Mouse (Mus musculus): ENCODE data around the gene Gnl1. TPM values are rescaled to one million over a fixed set of nuclear protein-coding genes. Genes with fewer than 3 reads are reported as not detected.
A peak's percentile ranks its signal among the peaks of the same experiment; 100 is the strongest.
"Not testable (repeated sequence)": the region's sequence is repeated elsewhere in the genome, so short reads cannot be mapped to it uniquely, and the experiment has no call there.

Gnl1 gene
- polyA plus RNA-seq, 1 experiment from 2014 or later, result 54.9 TPM

DNA sequence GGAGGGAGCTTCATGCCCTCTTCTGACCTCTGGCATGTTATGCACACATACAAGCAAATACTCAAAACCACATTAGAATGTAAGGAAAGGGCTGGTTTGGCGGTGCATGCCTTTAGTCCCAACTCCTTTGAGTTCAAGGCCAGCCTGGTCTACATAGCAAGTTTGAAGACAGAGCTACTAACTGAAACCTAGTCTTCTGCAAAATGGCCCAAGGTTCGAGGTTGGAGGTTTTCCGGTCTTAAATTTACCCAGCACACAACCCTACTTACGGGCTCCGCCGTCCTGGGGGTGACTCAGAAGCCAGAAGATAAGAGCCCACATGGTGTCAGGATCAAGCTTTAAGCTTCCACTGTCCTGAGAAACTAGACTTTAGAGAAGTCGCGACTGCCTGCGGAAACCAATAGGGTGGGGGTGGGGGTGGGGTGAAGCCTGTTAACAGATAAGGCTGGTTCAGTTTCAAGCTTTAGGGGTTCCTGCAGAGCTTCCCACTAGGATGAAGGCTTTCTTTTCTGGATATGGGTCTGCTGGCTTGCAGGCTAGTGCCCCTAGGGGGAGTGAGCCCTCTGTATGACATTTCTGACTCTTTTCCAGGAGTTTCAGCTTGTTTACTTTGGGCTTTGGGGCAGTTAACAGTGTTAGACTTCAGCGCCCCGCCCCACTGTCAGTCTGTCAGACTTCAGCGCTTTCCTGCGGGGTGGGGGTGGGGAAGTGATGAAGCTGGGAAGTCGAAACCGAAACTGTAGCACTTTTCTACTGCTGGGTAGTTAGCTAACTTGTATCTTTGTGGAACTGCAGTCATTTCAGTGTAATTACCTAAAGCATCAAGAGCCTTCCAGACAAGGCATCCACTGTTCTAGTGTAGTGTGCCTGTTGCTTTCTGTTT, 40.8 kb downstream of the Gnl1 start, which contains the start of gene H2-T24:
H2-T24 (minus strand) TSS at position 370 of the 883 bp plus-strand sequence.
- Histone ChIP-seq H3K27me3 (no peaks in the 10 kb centered on the region), H3K4me2 (replicated peaks) (peak within 1 kb of the TSS; percentile 12; the same call in 1 of the 2 replicates), H3K4me1 (peaks cover 4% of the 10 kb centered on the region; the same call in 1 of the 2 replicates), H3K9ac (no peak within 1 kb of the TSS), H3K36me3 (peaks cover 4% of the 10 kb centered on the region; the same call in 1 of the 2 replicates), H3K4me3 (no peak within 1 kb of the TSS), H3K27ac (no peak within 1 kb of the TSS), H3K9me3 (replicated peaks) (no peaks in the 10 kb centered on the region)
- no peak for ATAC-seq (ENCODE audit: low FRiP score)
- 44% methylated on average over 15 of the region's 15 CpGs for WGBS

DNA sequence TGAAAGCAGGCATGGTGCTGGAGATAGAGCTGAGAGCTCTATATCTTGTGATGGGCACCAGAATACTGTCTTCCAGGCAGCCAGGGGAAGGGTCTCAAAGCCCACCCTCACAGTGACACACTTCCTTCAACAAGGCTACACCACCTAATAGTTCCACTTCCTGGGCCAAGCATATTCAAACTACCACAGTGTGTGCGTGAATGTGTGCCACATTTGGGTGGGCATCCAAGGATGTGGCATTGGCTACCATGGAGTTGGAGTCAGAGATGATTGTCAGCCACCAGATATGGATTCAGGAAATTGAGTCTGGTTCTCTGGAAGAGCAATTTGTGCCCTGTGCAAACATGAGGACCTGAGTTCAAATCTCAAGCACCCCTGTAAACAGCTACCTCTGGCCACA, 41.7 kb downstream of the Gnl1 start:
- no peaks in the 10 kb centered on the region for H3K36me3 ChIP-seq
- H3K9ac ChIP-seq, result no peak overlapping the region
- H3K27ac ChIP-seq, result no peak overlapping the region
- ATAC-seq (ENCODE audit: low FRiP score), result no peak
- peak overlapping the region; percentile 12; the same call in 1 of the 2 replicates for H3K4me2 ChIP-seq (replicated peaks)
- no peaks in the 10 kb centered on the region for H3K27me3 ChIP-seq
- peaks cover 8% of the 10 kb centered on the region for H3K4me1 ChIP-seq
- H3K4me3 ChIP-seq, result no peak overlapping the region
- WGBS, result 93% methylated on average over 1 of the region's 1 CpGs
- no peaks in the 10 kb centered on the region for H3K9me3 ChIP-seq (replicated peaks)

DNA sequence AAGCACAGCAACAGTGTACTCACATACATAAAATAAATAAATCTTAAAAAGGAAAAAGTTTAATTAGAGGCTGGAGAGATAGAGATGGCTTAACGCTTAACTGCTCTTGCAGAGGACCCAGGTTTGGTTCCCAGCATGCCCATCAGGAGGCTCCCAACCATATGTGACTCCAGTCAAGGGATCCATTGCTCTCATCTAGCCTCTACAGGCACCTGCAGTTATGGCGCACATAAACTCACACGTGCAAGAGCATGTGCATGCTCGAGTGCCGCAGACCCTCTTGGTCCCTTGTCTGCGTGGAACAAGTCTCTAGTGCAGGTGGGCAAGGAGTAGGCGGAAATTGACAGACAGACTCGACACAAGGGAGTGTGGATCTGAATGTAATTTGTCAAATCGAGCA, 42.4 kb downstream of the Gnl1 start:
- 94% methylated on average over 9 of the region's 9 CpGs for WGBS
- Histone ChIP-seq H3K4me2 (replicated peaks) (no peak overlapping the region), H3K4me3 (no peak overlapping the region), H3K4me1 (peaks cover 9% of the 10 kb centered on the region), H3K9ac (no peak overlapping the region), H3K36me3 (no peaks in the 10 kb centered on the region), H3K27me3 (no peaks in the 10 kb centered on the region), H3K27ac (no peak overlapping the region), H3K9me3 (replicated peaks) (no peaks in the 10 kb centered on the region)
- no peak for ATAC-seq (ENCODE audit: low FRiP score)

DNA sequence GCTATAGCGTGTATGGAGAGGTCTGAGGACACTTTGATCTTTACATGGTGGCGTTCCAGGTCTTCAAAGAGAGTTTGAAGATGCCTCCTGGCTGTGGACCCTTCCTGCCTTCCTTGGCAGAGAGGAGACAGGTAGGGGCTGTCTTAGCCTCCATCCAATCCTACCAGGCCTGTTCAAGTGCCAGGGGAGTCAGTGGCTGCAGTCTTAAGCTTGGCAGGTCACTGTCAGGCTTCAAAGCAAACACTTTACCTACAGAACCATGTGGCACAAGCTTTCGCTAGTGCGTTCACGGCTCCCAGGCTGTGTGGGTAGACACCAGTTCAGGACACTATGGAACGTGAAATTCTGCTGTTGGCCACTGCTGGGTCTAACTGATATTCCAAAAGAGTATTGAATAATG, 43.3 kb downstream of the Gnl1 start:
- ATAC-seq (ENCODE audit: low FRiP score), result no peak
- no peaks in the 10 kb centered on the region for H3K9me3 ChIP-seq (replicated peaks)

DNA sequence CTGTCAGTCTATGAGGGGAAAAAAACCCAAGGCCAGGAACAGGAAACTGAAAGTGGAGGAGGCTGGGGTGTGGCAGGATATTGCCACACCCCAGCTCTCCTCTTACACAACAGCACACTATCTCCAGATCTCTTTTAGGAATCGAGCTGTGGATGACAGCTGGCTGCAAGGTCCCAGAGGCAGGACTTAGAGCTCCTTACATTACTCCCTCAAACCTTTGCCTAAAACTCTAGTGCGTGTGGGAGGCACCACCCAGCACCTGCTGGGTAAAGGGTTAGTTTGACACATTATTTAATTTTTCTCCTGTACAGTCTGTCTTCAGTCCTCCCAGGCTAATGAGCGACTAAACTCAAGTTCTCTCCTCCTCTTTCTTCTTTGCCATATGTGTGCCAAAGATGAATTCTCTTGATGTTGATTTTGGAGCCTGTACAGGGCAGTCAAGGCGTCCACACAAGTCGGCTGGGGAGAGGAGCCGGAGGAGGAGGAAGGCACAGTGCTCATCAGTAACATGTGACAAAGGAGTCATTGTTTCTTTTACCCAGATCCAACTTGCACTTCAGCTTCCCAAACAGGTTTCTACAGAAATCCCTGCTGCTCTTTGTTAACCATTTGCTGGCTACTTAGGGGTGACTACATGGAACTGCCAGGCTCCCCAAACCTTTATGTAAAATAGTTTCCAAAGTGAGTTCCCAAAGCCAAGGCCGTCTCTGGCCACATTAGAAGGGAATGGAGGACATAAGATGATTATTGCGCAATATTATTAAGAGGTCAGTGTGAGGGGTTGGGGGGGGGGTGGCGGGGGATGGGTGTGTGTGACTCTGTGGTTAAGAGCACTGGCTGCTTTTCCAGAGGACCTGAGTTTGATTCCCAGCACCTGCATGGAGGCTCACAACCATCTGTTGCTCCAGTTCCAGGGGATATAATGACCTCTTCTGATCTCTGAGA, 44.3 kb downstream of the Gnl1 start:
- Histone ChIP-seq H3K4me3 (no peak overlapping the region), H3K4me1 (peaks cover 9% of the 10 kb centered on the region), H3K9ac (no peak overlapping the region), H3K4me2 (replicated peaks) (0 out of 2 replicates have a peak overlapping the region, but pooled peaks have one; percentile 11), H3K9me3 (replicated peaks) (no peaks in the 10 kb centered on the region), H3K27me3 (no peaks in the 10 kb centered on the region), H3K27ac (no peak overlapping the region; the same call in 1 of the 2 replicates), H3K36me3 (no peaks in the 10 kb centered on the region)
- ATAC-seq (ENCODE audit: low FRiP score), result no peak
- WGBS, result 65% methylated on average over 9 of the region's 9 CpGs

More for the DNA sequence above, 43.3 kb downstream of the Gnl1 start:
- H3K27me3 ChIP-seq, result no peaks in the 10 kb centered on the region
- H3K4me3 ChIP-seq, result no peak overlapping the region
- no peak overlapping the region for H3K27ac ChIP-seq
- no peak overlapping the region for H3K9ac ChIP-seq
- H3K36me3 ChIP-seq, result no peaks in the 10 kb centered on the region
- H3K4me2 ChIP-seq (replicated peaks), result no peak overlapping the region
- WGBS, result 92% methylated on average over 6 of the region's 6 CpGs
- H3K4me1 ChIP-seq, result peaks cover 9% of the 10 kb centered on the region

DNA sequence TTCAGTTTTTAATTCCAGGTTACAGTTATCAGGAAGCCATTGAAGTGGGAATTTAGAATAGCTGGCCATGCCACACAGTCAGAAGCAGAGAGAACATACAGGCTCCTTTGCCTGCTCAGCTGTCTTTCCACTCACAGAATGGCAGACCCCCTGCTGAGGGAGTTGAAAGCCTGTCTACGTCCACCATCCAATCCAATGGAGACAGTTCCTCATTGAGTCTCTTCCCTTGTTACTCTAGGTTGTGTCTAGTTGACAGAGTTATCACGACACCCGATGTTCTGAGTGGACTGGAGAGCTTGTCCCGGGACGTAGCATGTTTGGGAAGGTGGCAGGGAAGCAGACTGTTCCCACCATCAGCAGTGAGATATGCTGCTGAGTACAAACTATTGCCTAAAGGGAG, 45.5 kb downstream of the Gnl1 start:
- ATAC-seq (ENCODE audit: low FRiP score), result no peak
- Histone ChIP-seq H3K36me3 (no peaks in the 10 kb centered on the region), H3K4me2 (replicated peaks) (no peak overlapping the region), H3K4me1 (peaks cover 9% of the 10 kb centered on the region), H3K4me3 (no peak overlapping the region), H3K9ac (no peak overlapping the region), H3K9me3 (replicated peaks) (no peaks in the 10 kb centered on the region), H3K27me3 (no peaks in the 10 kb centered on the region), H3K27ac (no peak overlapping the region)
- WGBS, result 51% methylated on average over 5 of the region's 5 CpGs

DNA sequence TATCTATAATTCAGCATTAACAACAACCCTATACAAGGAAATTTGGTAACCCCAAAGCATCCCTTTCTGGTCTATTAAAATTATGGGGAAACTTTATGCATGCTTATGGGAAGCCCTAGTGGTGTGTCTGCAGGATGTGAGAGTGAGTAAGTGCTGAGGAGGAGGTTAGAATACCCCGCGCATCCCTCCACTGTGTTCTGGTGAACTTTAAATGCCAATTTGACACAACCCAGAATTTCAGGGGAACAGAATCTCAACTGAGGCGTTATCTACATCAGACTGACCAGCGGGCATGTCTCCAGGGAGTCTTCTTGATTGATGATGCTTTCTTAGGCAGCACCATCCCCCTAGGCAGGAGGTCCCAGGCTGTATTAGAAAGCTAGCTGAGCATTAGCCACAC, 46.2 kb downstream of the Gnl1 start:
- Histone ChIP-seq H3K4me2 (replicated peaks) (no peak overlapping the region), H3K36me3 (no peaks in the 10 kb centered on the region), H3K9ac (no peak overlapping the region), H3K27me3 (no peaks in the 10 kb centered on the region; the same call in 1 of the 2 replicates), H3K27ac (no peak overlapping the region), H3K4me3 (no peak overlapping the region), H3K4me1 (peaks cover 6% of the 10 kb centered on the region), H3K9me3 (replicated peaks) (no peaks in the 10 kb centered on the region)
- 53% methylated on average over 4 of the region's 4 CpGs for WGBS
- ATAC-seq (ENCODE audit: low FRiP score), result no peak

DNA sequence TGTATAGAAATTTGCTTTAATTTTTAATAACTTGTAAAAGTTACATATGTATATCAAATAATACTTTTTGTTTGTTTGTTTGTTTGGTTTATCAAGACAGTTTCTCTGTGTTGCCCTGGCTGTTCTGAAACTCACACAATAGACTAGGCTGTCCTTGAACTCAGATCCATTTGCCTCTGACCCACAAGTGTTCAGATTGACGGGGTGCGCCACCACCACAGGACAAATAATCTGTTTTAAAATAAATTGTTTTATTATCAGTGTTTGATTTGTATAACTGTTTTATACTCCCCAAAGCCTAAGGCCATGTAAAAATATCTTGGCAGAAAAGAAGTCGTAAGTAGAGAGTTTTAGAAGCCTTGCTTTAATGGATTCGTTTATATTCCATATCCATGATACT, 48.0 kb downstream of the Gnl1 start:
- no peak for ATAC-seq (ENCODE audit: low FRiP score)
- 91% methylated on average over 4 of the region's 4 CpGs for WGBS

DNA sequence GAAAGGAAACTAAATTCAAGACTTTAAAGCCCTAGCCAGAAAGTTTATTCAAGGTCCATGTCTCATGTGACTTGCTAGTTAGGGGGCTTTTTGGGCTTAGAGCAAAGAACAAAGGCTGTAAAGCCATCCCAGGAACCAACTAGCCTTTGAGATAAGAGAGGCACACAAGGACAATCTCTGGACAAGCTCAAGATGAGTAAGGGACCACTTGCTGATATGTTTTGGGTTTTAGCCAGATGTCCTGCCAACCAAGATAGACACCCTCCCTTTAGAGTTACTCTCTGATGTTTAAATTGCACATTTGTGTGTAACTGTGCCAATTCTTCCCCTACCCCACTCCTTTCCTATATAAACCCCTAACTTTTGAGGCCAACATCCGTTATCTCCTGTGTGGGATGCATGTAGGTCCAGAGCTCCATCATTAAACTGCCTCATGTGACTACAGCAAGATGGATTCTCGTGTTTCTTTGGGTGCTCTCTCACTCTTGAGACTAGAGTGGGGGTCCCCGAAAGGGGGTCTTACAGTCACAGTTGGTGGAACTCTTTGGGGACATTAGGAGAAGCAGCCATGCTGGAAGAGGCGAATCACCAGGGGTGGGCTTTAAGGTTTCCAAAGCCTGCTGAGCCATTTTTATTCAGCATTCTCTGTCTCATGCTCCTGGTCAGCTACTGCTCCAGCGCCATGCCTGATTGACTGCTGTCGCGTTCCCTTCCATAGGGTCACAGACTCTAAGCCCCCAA, 49.4 kb downstream of the Gnl1 start:
- no peaks in the 10 kb centered on the region for H3K36me3 ChIP-seq
- H3K27me3 ChIP-seq, result peaks cover 8% of the 10 kb centered on the region
- H3K4me2 ChIP-seq (replicated peaks), result no peak overlapping the region
- no peak overlapping the region for H3K9ac ChIP-seq
- 79% methylated on average over 7 of the region's 7 CpGs for WGBS
- H3K27ac ChIP-seq, result no peak overlapping the region
- H3K4me1 ChIP-seq, result peaks cover 14% of the 10 kb centered on the region
- H3K9me3 ChIP-seq (replicated peaks), result no peaks in the 10 kb centered on the region
- no peak overlapping the region for H3K4me3 ChIP-seq
- no peak for ATAC-seq (ENCODE audit: low FRiP score)

More for the DNA sequence above, 48.0 kb downstream of the Gnl1 start:
- peaks cover 8% of the 10 kb centered on the region for H3K27me3 ChIP-seq
- H3K9me3 ChIP-seq (replicated peaks), result no peaks in the 10 kb centered on the region
- H3K4me1 ChIP-seq, result peaks cover 14% of the 10 kb centered on the region
- no peak overlapping the region for H3K4me3 ChIP-seq
- H3K27ac ChIP-seq, result no peak overlapping the region
- H3K4me2 ChIP-seq (replicated peaks), result no peak overlapping the region
- no peaks in the 10 kb centered on the region for H3K36me3 ChIP-seq
- H3K9ac ChIP-seq, result no peak overlapping the region

DNA sequence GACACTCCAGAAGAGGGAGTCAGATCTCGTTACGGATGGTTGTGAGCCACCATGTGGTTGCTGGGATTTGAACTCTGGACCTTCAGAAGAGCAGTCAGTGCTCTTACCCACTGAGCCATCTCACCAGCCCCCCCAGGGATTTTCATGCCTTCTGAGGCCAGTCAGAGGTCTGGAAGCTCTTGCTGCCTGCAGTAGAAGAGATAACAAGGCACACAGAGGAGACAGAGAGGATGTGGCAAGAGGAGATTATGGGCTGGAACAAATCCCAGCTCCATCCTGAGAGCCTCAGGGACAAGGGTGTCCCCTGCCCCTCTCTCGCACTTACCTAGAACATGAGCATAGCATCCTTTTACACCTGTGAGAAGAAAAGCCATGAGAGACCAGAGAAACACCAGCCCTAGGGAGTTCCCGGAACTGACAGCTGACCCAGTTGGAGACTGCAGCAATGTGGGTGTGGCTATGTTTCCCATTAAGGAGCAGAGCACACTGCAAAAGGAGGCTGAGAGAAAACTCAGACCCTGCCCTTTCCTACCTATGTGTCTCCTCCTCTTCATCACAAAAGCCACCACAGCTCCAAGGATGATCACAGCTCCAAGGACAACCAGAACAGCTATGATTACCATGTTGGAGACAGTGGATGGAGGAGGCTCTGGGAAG, 50.5 kb downstream of the Gnl1 start:
- not testable (repeated sequence) for H3K9ac ChIP-seq; H3K4me3 ChIP-seq; ATAC-seq (ENCODE audit: low FRiP score); H3K36me3 ChIP-seq; H3K27me3 ChIP-seq; H3K4me2 ChIP-seq (replicated peaks); H3K27ac ChIP-seq; H3K9me3 ChIP-seq (replicated peaks)
- H3K4me1 ChIP-seq, result peaks cover 14% of the 10 kb centered on the region
- WGBS, result 83% methylated on average over 4 of the region's 4 CpGs
